Mouse (Mus musculus): ENCODE measurements around the gene Stat3.

Stat3 gene

GRCm38 (mm10) chr11:100839523-100839922 lies 99.8 kb downstream of the Stat3 start:
- DNase-seq (ENCODE audit: inconsistent age in 2 of 2, low spot score in 1 of 2), result peak in 1 of 2 experiments; percentile 69

- DNase-seq (ENCODE audit: inconsistent age in 2 of 2, low spot score in 1 of 2), result no peak
Observed at GRCm38 (mm10) chr11:100838894-100839293, 100.4 kb downstream of the Stat3 start.

DNA sequence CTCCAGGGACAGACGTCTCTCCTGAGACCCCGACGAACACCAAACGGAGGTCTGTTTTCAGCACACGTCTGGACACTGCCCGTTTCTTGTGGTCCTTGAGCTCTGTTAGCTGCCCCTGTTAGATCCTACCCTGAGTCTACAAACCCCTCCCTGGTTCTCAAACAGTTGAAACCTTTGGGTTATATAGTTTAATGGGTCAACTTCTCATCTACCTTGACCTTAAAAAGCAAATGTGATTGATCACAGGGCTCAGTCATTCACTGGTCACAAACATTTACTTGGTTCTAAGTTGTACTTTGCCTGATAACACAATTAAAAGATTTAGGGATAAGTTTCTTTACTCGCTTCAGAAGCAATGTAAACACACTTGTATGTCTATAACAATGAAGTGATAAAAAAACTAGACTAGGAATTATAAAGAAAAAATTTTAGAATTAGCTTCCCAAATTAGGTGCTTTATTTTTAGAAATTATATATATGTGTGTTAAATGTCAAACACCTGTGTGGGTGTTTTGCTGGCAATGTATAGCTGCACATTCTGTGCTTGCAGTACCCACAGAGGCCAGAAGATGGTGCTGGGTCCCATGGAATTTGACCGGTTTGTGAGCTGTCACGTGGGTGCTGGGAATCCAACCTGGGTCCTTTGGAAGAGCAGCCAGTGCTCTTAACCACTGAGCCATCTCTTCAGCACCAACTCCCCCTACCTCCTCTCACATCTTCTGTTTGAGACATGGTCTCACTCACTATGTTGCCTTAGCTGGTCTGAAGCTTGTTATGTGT lies 102.2 kb downstream of the Stat3 start:
- DNase-seq (ENCODE audit: inconsistent age in 2 of 2, low spot score in 1 of 2), result no peak

Data from adrenal gland, adult (tissue).